Mouse (Mus musculus) spleen, adult 2 months (tissue): Measurements from ENCODE around the gene Ccdc39. TPM values are rescaled to one million over a fixed set of nuclear protein-coding genes. Genes with fewer than 3 reads are reported as not detected.

ENCODE experiments used
- DNase-seq, 2 experiments: peaks; one replicate each; pipeline versions ENCODE4 v3.0.0 to v3.0.0-alpha.2; 2012 to 2021; ENCODE audit warnings: low spot score in 2 of 2, low read depth in 1 of 2
- H3K27ac ChIP-seq: fragments of 200-500 bp; 2 replicates; pipeline ENCODE4 v1.5.1; 2012; ENCODE audit warnings: low read length, inconsistent platforms; ENCODE audit not compliant: insufficient read depth
- H3K27me3 ChIP-seq: fragments of 200-500 bp; 2 replicates; pipeline ENCODE4 v1.6.1; 2012; ENCODE audit warnings: mild to moderate bottlenecking, moderate library complexity, low read length, inconsistent platforms; ENCODE audit not compliant: control insufficient read depth, insufficient read depth
- H3K36me3 ChIP-seq: fragments of 200-500 bp; 2 replicates; pipeline ENCODE4 v1.6.1; 2012; ENCODE audit warnings: mild to moderate bottlenecking, low read length, inconsistent platforms; ENCODE audit not compliant: control insufficient read depth, insufficient read depth
- H3K4me1 ChIP-seq: fragments of 200-500 bp; 2 replicates; pipeline ENCODE4 v1.6.1; 2011; ENCODE audit warnings: inconsistent platforms; ENCODE audit not compliant: control insufficient read depth, insufficient read depth, insufficient read length
- H3K4me3 ChIP-seq: fragments of 200-500 bp; 2 replicates; pipeline ENCODE4 v1.5.1; 2011; ENCODE audit warnings: mild to moderate bottlenecking, inconsistent platforms; ENCODE audit not compliant: insufficient read depth, insufficient read length; ENCODE audit errors: extremely low read depth
- CTCF ChIP-seq: fragments of 200-500 bp; IDR thresholded peaks from 2 replicates; pipeline ENCODE4 v1.5.1; 2011; ENCODE audit warnings: mild to moderate bottlenecking, inconsistent platforms; ENCODE audit not compliant: insufficient read depth, insufficient read length, insufficient replicate concordance; ENCODE audit errors: extremely low read depth
- POLR2A ChIP-seq: fragments of 200-500 bp; IDR thresholded peaks from 2 replicates; pipeline ENCODE4 v1.6.1; 2011; ENCODE audit warnings: low read depth, low read length, inconsistent platforms
- WGBS: fragments of 180-500 bp; shearing (Covaris S2); methylation state at CpG from one replicate; pipeline ENCODE4 v1.1.7; 2018; 5-methylcytosine and 5-hydroxymethylcytosine counted together
- polyA plus RNA-seq: library from polyadenylated mRNA; depleted of rRNA; stranded (reverse); fragments of >200 nt; gene quantifications from 2 replicates; pipeline ENCODE4 v1.2.3, GENCODE M21; 2012; rRNA removed

Gene Ccdc39
- polyA plus RNA-seq, 1 experiment, result 0.21 TPM

- peaks cover 6% of the 10 kb centered on the region for H3K36me3 ChIP-seq
- H3K27ac ChIP-seq, result peak within 1 kb of the TSS; percentile 98
- peaks cover 4% of the 10 kb centered on the region; the same call in 1 of the 2 replicates for H3K4me1 ChIP-seq
- whole genome bisulfite sequencing, result under 1% methylated on average over 90 of the region's 90 CpGs
- H3K27me3 ChIP-seq, result no peaks in the 10 kb centered on the region
- TF ChIP-seq CTCF (no peak; the same call in 1 of the 2 replicates), POLR2A (peak; percentile 74)
- H3K4me3 ChIP-seq, result peak within 1 kb of the TSS; percentile 89
- DNase-seq, result peak; percentile 95 to 98
Observed at GRCm38 (mm10) chr3:33799617-33800512, 44.2 kb downstream of the Ccdc39 start, which contains the start of gene Ttc14. TSS of gene Ttc14 (plus strand) at chr3:33799832.

GRCm38 (mm10) chr3:33790975-33791374 is 53.1 kb downstream of the Ccdc39 start:
- H3K27ac ChIP-seq, result no peak overlapping the region
- TF ChIP-seq CTCF (no peak), POLR2A (no peak)
- H3K27me3 ChIP-seq, result no peaks in the 10 kb centered on the region
- DNase-seq, result no peak
- H3K4me1 ChIP-seq, result no peaks in the 10 kb centered on the region
- no peaks in the 10 kb centered on the region for H3K36me3 ChIP-seq
- H3K4me3 ChIP-seq, result no peak overlapping the region

Other genes with a start within 250 kb of the Ccdc39 start
- gene Ttc14, start 44.5 kb downstream of the Ccdc39 start, polyA plus RNA-seq, result 22.7 and 56.7 TPM in 2 replicates
- 4.6 and 4.8 TPM in 2 replicates for gene Fxr1, start 175.6 kb upstream of the Ccdc39 start, polyA plus RNA-seq
- 48.2 and 53.1 TPM in 2 replicates for gene Dnajc19, start 237.0 kb upstream of the Ccdc39 start, polyA plus RNA-seq